Mouse (Mus musculus) forebrain, embryonic 13.5 days (tissue): ENCODE measurements around the gene Tgfbrap1. TPM values are rescaled to one million over a fixed set of nuclear protein-coding genes. Genes with fewer than 3 reads are reported as not detected.

Source experiments
- ATAC-seq: fragments of 200-750 bp; cut with Nextera tagmentation; 2 replicates; pipeline ENCODE4 v1.8.0; 2017
- H3K27ac ChIP-seq: fragments of 300-500 bp; sonication (generic); 2 replicates; pipeline ENCODE4 v1.5.1; 2015; ENCODE audit warnings: inconsistent platforms, mild to moderate bottlenecking, moderate library complexity
- H3K27me3 ChIP-seq: fragments of 300-500 bp; sonication (generic); 2 replicates; pipeline ENCODE4 v1.6.1; 2015; ENCODE audit warnings: mild to moderate bottlenecking, inconsistent platforms
- H3K36me3 ChIP-seq: fragments of 300-500 bp; sonication (generic); 2 replicates; pipeline ENCODE4 v1.6.1; 2015; ENCODE audit warnings: mild to moderate bottlenecking, inconsistent platforms; ENCODE audit not compliant: poor library complexity, severe bottlenecking
- H3K4me1 ChIP-seq: fragments of 300-500 bp; sonication (generic); 2 replicates; pipeline ENCODE4 v1.6.1; 2015; ENCODE audit warnings: inconsistent platforms
- H3K4me2 ChIP-seq: fragments of 300-500 bp; sonication (generic); 2 replicates; pipeline ENCODE4 v1.6.1; 2015; ENCODE audit warnings: inconsistent platforms, mild to moderate bottlenecking, moderate library complexity
- H3K4me3 ChIP-seq: fragments of 300-500 bp; sonication (generic); 2 replicates; pipeline ENCODE4 v1.5.1; 2015; ENCODE audit warnings: mild to moderate bottlenecking, inconsistent platforms
- H3K9ac ChIP-seq: fragments of 300-500 bp; sonication (generic); 2 replicates; pipeline ENCODE4 v1.6.1; 2015; ENCODE audit warnings: mild to moderate bottlenecking, inconsistent platforms
- H3K9me3 ChIP-seq: fragments of 300-500 bp; sonication (generic); replicated peaks from 2 replicates; pipeline ENCODE4 v1.6.1; 2016; ENCODE audit warnings: inconsistent platforms
- WGBS: fragments of 180-500 bp; shearing (Covaris S2); methylation state at CpG from one replicate; pipeline ENCODE4 v1.1.7; 2015; 5-methylcytosine and 5-hydroxymethylcytosine counted together
- polyA plus RNA-seq: library from polyadenylated mRNA; unstranded; fragments of >200 nt; fragmentation: Nextera tagmentation; extraction: Ambion mirVana; gene quantifications from 2 replicates; pipeline ENCODE4 v1.2.1, GENCODE M21; 2015

Gene Tgfbrap1
- polyA plus RNA-seq, 1 experiment from 2014 or later: 13.2 TPM

GRCm38 (mm10) chr1:43094206-43094605, 4.2 kb downstream of the Tgfbrap1 start:
- no peak overlapping the region for H3K27ac ChIP-seq
- no peaks in the 10 kb centered on the region for H3K36me3 ChIP-seq
- ATAC-seq: no peak
- H3K9me3 ChIP-seq: no peaks in the 10 kb centered on the region
- H3K4me1 ChIP-seq: peaks cover 32% of the 10 kb centered on the region
- no peak overlapping the region for H3K4me2 ChIP-seq
- H3K27me3 ChIP-seq: no peaks in the 10 kb centered on the region
- no peak overlapping the region for H3K9ac ChIP-seq
- H3K4me3 ChIP-seq: no peak overlapping the region
- 77% methylated on average over 2 of the region's 2 CpGs for WGBS

GRCm38 (mm10) chr1:43092056-43093015, 6.1 kb downstream of the Tgfbrap1 start:
- Histone ChIP-seq H3K27ac (peak overlapping the region; percentile 72), H3K4me2 (peak overlapping the region; percentile 82), H3K4me1 (peaks cover 30% of the 10 kb centered on the region), H3K4me3 (peak overlapping the region; percentile 76), H3K36me3 (no peaks in the 10 kb centered on the region), H3K9ac (peak overlapping the region; percentile 91), H3K27me3 (no peaks in the 10 kb centered on the region), H3K9me3 (no peaks in the 10 kb centered on the region)
- under 1% methylated on average over 93 of the region's 102 CpGs for WGBS
- ATAC-seq: peak; percentile 89

- WGBS: 44% methylated on average over 13 of the region's 13 CpGs
- no peaks in the 10 kb centered on the region for H3K27me3 ChIP-seq
- no peaks in the 10 kb centered on the region for H3K36me3 ChIP-seq
- H3K9ac ChIP-seq: peak overlapping the region; percentile 91
- no peaks in the 10 kb centered on the region for H3K9me3 ChIP-seq
- H3K27ac ChIP-seq: peak overlapping the region; percentile 72; the same call in 1 of the 2 replicates
- peak overlapping the region; percentile 76 for H3K4me3 ChIP-seq
- peaks cover 24% of the 10 kb centered on the region for H3K4me1 ChIP-seq
- peak; percentile 25 for ATAC-seq
- peak overlapping the region; percentile 82 for H3K4me2 ChIP-seq
Measured at GRCm38 (mm10) chr1:43091306-43092055, 7.0 kb downstream of the Tgfbrap1 start.

- Histone ChIP-seq H3K9ac (no peak overlapping the region), H3K27ac (no peak overlapping the region), H3K4me3 (no peak overlapping the region), H3K4me1 (peaks cover 24% of the 10 kb centered on the region), H3K36me3 (no peaks in the 10 kb centered on the region), H3K4me2 (no peak overlapping the region), H3K9me3 (no peaks in the 10 kb centered on the region), H3K27me3 (no peaks in the 10 kb centered on the region)
- no peak for ATAC-seq
- 71% methylated on average over 1 of the region's 1 CpGs for WGBS
Measured at GRCm38 (mm10) chr1:43090418-43090817, 8.0 kb downstream of the Tgfbrap1 start.

- Histone ChIP-seq H3K4me1 (no peaks in the 10 kb centered on the region), H3K4me2 (no peak overlapping the region), H3K36me3 (peaks cover 5% of the 10 kb centered on the region; the same call in 1 of the 2 replicates), H3K27ac (no peak overlapping the region), H3K27me3 (no peaks in the 10 kb centered on the region), H3K4me3 (no peak overlapping the region), H3K9me3 (no peaks in the 10 kb centered on the region), H3K9ac (no peak overlapping the region)
- WGBS: 86% methylated on average over 5 of the region's 5 CpGs
- no peak for ATAC-seq
Measured at GRCm38 (mm10) chr1:43082946-43083345, 15.5 kb downstream of the Tgfbrap1 start.

- no peaks in the 10 kb centered on the region for H3K27me3 ChIP-seq
- no peak for ATAC-seq
- no peak overlapping the region for H3K4me3 ChIP-seq
- H3K9me3 ChIP-seq: no peaks in the 10 kb centered on the region
- no peak overlapping the region for H3K9ac ChIP-seq
- WGBS: 84% methylated on average over 2 of the region's 2 CpGs
- H3K4me1 ChIP-seq: no peaks in the 10 kb centered on the region
- no peak overlapping the region for H3K4me2 ChIP-seq
- H3K27ac ChIP-seq: no peak overlapping the region
- peaks cover 25% of the 10 kb centered on the region for H3K36me3 ChIP-seq
Measured at GRCm38 (mm10) chr1:43078124-43078523, 20.3 kb downstream of the Tgfbrap1 start.

- H3K36me3 ChIP-seq: peaks cover 40% of the 10 kb centered on the region
- ATAC-seq: no peak
- WGBS: 95% methylated on average over 2 of the region's 2 CpGs
Measured at GRCm38 (mm10) chr1:43074791-43075190, 23.6 kb downstream of the Tgfbrap1 start.

GRCm38 (mm10) chr1:43072561-43072960, 25.9 kb downstream of the Tgfbrap1 start:
- no peaks in the 10 kb centered on the region for H3K4me1 ChIP-seq
- no peaks in the 10 kb centered on the region for H3K27me3 ChIP-seq
- no peak overlapping the region for H3K4me2 ChIP-seq
- H3K4me3 ChIP-seq: no peak overlapping the region
- WGBS: 77% methylated on average over 1 of the region's 1 CpGs
- no peak; the same call in 1 of the 2 replicates for ATAC-seq
- no peak overlapping the region for H3K9ac ChIP-seq
- H3K27ac ChIP-seq: no peak overlapping the region
- H3K36me3 ChIP-seq: peaks cover 46% of the 10 kb centered on the region
- H3K9me3 ChIP-seq: no peaks in the 10 kb centered on the region

More at GRCm38 (mm10) chr1:43074791-43075190, 23.6 kb downstream of the Tgfbrap1 start:
- no peak overlapping the region for H3K27ac ChIP-seq
- H3K9ac ChIP-seq: no peak overlapping the region
- no peaks in the 10 kb centered on the region for H3K9me3 ChIP-seq
- H3K4me2 ChIP-seq: no peak overlapping the region
- H3K4me1 ChIP-seq: no peaks in the 10 kb centered on the region
- no peaks in the 10 kb centered on the region for H3K27me3 ChIP-seq
- H3K4me3 ChIP-seq: no peak overlapping the region

GRCm38 (mm10) chr1:43072028-43072427, 26.4 kb downstream of the Tgfbrap1 start:
- peaks cover 51% of the 10 kb centered on the region for H3K36me3 ChIP-seq
- WGBS: 87% methylated on average over 8 of the region's 8 CpGs

GRCm38 (mm10) chr1:43070726-43071125, 27.7 kb downstream of the Tgfbrap1 start:
- H3K4me1 ChIP-seq: no peaks in the 10 kb centered on the region
- H3K9ac ChIP-seq: no peak overlapping the region
- no peak for ATAC-seq
- 77% methylated on average over 5 of the region's 5 CpGs for WGBS
- no peak overlapping the region for H3K27ac ChIP-seq
- no peak overlapping the region for H3K4me2 ChIP-seq
- H3K36me3 ChIP-seq: peaks cover 50% of the 10 kb centered on the region
- no peaks in the 10 kb centered on the region for H3K9me3 ChIP-seq
- no peaks in the 10 kb centered on the region for H3K27me3 ChIP-seq
- no peak overlapping the region for H3K4me3 ChIP-seq

More at GRCm38 (mm10) chr1:43072028-43072427, 26.4 kb downstream of the Tgfbrap1 start:
- ATAC-seq: peak; percentile 51; the same call in 1 of the 2 replicates
- no peak overlapping the region for H3K4me2 ChIP-seq
- no peak overlapping the region for H3K9ac ChIP-seq
- H3K4me1 ChIP-seq: no peaks in the 10 kb centered on the region
- H3K9me3 ChIP-seq: no peaks in the 10 kb centered on the region
- no peaks in the 10 kb centered on the region for H3K27me3 ChIP-seq
- no peak overlapping the region for H3K4me3 ChIP-seq
- H3K27ac ChIP-seq: no peak overlapping the region

- Histone ChIP-seq H3K4me2 (no peak overlapping the region), H3K9ac (no peak overlapping the region), H3K36me3 (peaks cover 57% of the 10 kb centered on the region), H3K27me3 (no peaks in the 10 kb centered on the region), H3K9me3 (no peaks in the 10 kb centered on the region), H3K4me1 (no peaks in the 10 kb centered on the region), H3K4me3 (no peak overlapping the region), H3K27ac (no peak overlapping the region)
- WGBS: 89% methylated on average over 7 of the region's 7 CpGs
- ATAC-seq: no peak
Measured at GRCm38 (mm10) chr1:43067551-43067950, 30.9 kb downstream of the Tgfbrap1 start.

GRCm38 (mm10) chr1:43066573-43066972, 31.9 kb downstream of the Tgfbrap1 start:
- H3K4me2 ChIP-seq: no peak overlapping the region
- no peak overlapping the region for H3K9ac ChIP-seq
- no peak overlapping the region for H3K4me3 ChIP-seq
- peaks cover 61% of the 10 kb centered on the region for H3K36me3 ChIP-seq
- H3K27me3 ChIP-seq: no peaks in the 10 kb centered on the region
- no peaks in the 10 kb centered on the region for H3K4me1 ChIP-seq
- ATAC-seq: no peak
- H3K9me3 ChIP-seq: no peaks in the 10 kb centered on the region
- H3K27ac ChIP-seq: no peak overlapping the region
- 92% methylated on average over 8 of the region's 8 CpGs for WGBS
